Mouse (Mus musculus) midbrain, embryonic 10.5 days (tissue): ENCODE measurements at regions not wholly inside any gene's neighbourhood (a gene's known extent, or its start where the extent isn't known, plus 50 kb on each side); places are given as distances from the start of the nearest gene placed in this dataset.
A peak's percentile ranks its signal among the peaks of the same experiment; 100 is the strongest.

ENCODE experiments used
- DNase-seq: peaks from one replicate; pipeline ENCODE4 v3.0.0-alpha.2; 2017; ENCODE audit warnings: low spot score
- H3K27ac ChIP-seq: fragments of 300-500 bp; sonication (generic); replicated peaks from 2 replicates; pipeline ENCODE4 v1.5.1; 2016; ENCODE audit warnings: mild to moderate bottlenecking
- H3K27me3 ChIP-seq: fragments of 300-500 bp; sonication (generic); 2 replicates; pipeline ENCODE4 v1.6.1; 2016; ENCODE audit warnings: low read depth, mild to moderate bottlenecking; ENCODE audit not compliant: poor library complexity, severe bottlenecking
- H3K36me3 ChIP-seq: fragments of 300-500 bp; sonication (generic); 2 replicates; pipeline ENCODE4 v1.6.1; 2016; ENCODE audit warnings: mild to moderate bottlenecking, moderate library complexity
- H3K4me1 ChIP-seq: fragments of 300-500 bp; sonication (generic); 2 replicates; pipeline ENCODE4 v1.6.1; 2016
- H3K4me3 ChIP-seq: fragments of 300-500 bp; sonication (generic); 2 replicates; pipeline ENCODE4 v1.5.1; 2016; ENCODE audit warnings: mild to moderate bottlenecking, moderate library complexity
- H3K9me3 ChIP-seq: fragments of 300-500 bp; sonication (generic); replicated peaks from 2 replicates; pipeline ENCODE4 v1.6.1; 2016; ENCODE audit warnings: mild to moderate bottlenecking
- WGBS: fragments of 180-500 bp; shearing (Covaris S2); methylation state at CpG from one replicate; pipeline ENCODE4 v1.1.7; 2016; 5-methylcytosine and 5-hydroxymethylcytosine counted together

DNA sequence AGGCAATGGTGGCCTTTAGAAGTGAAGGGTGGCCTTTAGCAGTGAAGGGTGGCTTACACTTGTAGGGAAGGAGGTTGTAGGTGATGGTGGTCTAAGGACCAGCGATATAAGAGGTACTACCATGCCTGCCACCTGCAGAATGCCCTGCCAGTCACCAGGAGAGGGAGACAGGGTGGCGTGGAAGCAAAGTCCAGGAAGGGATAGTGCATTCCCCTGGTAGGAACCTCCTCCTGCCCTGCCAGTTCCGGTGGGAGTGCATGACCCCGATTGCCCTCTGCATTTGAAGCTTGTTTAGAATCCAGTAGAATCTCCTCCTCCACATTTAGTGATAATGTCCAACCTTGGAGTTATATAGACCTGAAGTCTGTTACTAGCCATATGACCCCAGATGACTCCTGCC lies 127.7 kb upstream of the Id2 start:
- H3K9me3 ChIP-seq: no peaks in the 10 kb centered on the region
- no peaks in the 10 kb centered on the region for H3K36me3 ChIP-seq
- 87% methylated on average over 4 of the region's 4 CpGs for WGBS
- H3K27me3 ChIP-seq: no peaks in the 10 kb centered on the region
- H3K4me3 ChIP-seq: no peak overlapping the region
- H3K27ac ChIP-seq: no peak overlapping the region
- H3K4me1 ChIP-seq: peaks cover 21% of the 10 kb centered on the region
- DNase-seq: no peak

DNA sequence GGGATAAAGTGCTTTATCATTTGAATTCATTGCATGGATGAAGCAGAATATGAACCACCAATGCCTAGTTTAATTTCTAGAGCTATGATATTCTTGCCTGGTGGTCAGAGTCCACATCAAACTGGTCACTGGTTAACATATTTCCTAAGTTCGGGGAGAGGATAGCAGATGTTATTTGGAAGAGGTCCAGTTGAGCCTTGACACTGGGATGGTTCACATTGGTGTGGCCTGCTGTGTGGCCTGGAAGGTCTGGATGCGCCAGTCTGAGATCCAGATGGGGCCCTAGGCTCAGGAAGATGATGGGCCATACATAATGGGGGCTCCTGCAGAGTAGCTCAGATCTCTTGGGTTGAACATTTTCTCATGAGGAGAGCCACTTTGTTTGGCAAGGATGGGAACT lies 127.3 kb upstream of the Id2 start:
- H3K27me3 ChIP-seq: no peaks in the 10 kb centered on the region
- H3K4me1 ChIP-seq: peaks cover 25% of the 10 kb centered on the region
- H3K4me3 ChIP-seq: no peak overlapping the region
- no peak for DNase-seq
- H3K36me3 ChIP-seq: no peaks in the 10 kb centered on the region
- 88% methylated on average over 2 of the region's 2 CpGs for WGBS
- H3K9me3 ChIP-seq: no peaks in the 10 kb centered on the region
- H3K27ac ChIP-seq: no peak overlapping the region

DNA sequence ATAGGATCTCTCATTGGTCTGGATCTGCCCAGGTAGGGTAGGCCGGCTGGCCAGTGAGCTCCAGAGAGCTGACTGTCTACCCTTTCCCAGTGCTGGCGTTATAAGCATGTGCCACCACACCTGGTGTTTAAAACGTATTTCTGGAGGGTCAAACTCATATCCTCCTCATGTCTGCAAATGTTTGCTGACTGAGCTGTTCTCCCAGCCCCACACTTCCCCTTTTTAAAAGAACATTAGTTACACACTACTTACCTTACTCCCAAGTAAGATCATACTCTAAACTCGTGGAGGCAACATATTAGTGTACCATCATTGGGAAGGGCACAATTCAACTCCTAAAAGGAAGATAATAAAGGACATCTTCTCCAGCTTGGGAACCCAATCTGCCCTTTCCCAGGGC lies 126.6 kb upstream of the Id2 start:
- 88% methylated on average over 4 of the region's 4 CpGs for WGBS
- H3K4me3 ChIP-seq: no peak overlapping the region
- no peak overlapping the region for H3K27ac ChIP-seq
- H3K27me3 ChIP-seq: 0 out of 2 replicates have a peak, but pooled peaks cover 2% of the 10 kb centered on the region
- no peaks in the 10 kb centered on the region for H3K9me3 ChIP-seq
- no peaks in the 10 kb centered on the region for H3K36me3 ChIP-seq
- peaks cover 32% of the 10 kb centered on the region for H3K4me1 ChIP-seq
- no peak for DNase-seq

DNA sequence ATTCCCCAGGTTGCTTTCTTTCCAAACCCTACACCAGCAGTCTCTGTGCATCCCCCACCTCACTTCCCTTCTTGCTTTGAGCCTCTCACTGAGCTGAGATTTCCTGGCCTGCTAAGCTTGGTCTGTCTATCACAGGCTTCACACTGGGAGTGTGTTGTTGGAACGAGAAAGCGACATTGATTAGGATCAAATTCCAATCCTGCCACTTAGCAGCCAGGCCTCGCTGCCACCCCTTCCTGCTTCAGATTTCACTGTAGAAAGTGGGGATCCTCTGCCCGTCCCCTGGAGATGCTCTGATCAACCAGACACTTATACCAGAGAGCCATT lies 123.8 kb upstream of the Id2 start:
- H3K27ac ChIP-seq: peak overlapping the region; percentile 56
- DNase-seq: no peak
- 14% methylated on average over 4 of the region's 4 CpGs for WGBS

DNA sequence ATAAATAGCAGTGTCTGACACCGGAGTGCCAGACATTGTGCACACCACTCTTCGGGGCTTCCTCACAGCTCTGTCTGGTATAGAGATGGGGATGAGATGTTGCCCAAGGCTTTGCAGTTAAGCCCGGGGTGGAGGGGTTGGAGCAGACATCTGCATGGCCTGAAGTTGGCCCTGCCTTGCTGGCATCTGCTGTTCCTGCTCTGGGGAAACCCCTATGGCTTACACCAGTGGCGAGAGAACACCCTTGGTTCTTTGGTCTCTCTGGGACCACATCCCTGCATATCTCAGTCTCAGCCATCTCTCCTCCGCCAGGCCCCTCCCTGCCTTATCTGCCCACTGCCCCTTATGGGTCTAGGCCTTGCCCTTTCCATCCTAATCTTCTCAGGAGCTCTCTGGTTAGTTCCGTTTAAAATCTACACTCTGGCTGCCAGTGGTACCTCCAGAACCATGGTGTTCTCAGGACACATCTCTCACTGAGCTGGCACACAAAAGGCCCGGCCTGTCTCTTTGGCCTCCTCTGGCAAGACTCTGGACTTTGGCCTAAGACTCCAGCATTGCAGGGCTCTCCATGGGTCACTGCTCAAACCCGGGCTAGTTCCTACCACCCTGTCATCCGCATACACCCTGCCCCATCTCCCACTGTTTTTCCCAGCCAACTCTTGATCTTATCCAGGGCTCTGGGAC lies 123.3 kb upstream of the Id2 start:
- H3K27me3 ChIP-seq: peaks cover 14% of the 10 kb centered on the region
- peaks cover 64% of the 10 kb centered on the region for H3K4me1 ChIP-seq
- no peaks in the 10 kb centered on the region for H3K9me3 ChIP-seq
- H3K36me3 ChIP-seq: no peaks in the 10 kb centered on the region
- H3K27ac ChIP-seq: peak overlapping the region; percentile 56
- DNase-seq: no peak
- 52% methylated on average over 9 of the region's 9 CpGs for WGBS
- H3K4me3 ChIP-seq: no peak overlapping the region

More for the DNA sequence above, 123.8 kb upstream of the Id2 start:
- Histone ChIP-seq H3K36me3 (no peaks in the 10 kb centered on the region), H3K27me3 (peaks cover 14% of the 10 kb centered on the region), H3K4me1 (peaks cover 59% of the 10 kb centered on the region), H3K9me3 (no peaks in the 10 kb centered on the region), H3K4me3 (no peak overlapping the region)

DNA sequence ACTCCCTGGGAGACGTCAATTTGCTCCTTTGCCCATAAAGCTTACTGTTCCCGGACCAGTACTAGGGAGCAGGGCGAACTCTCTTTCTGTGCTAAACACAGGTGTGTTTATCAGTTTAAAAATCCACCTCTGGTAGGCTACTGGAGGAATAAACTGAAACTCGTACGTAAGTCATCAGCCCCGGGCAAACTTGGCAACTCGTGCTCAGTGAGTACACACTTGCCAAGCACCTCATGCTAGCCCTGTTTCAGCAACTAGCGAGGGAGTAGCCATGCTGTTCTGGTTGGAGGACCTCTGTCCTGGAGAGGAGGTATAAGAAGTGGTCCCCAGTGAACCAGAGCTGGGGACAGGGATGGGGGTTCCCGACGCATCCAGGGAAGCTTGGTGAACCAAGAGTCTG lies 122.6 kb upstream of the Id2 start:
- Histone ChIP-seq H3K36me3 (no peaks in the 10 kb centered on the region), H3K4me3 (no peak overlapping the region), H3K9me3 (no peaks in the 10 kb centered on the region), H3K27me3 (peaks cover 14% of the 10 kb centered on the region), H3K27ac (no peak overlapping the region), H3K4me1 (peaks cover 67% of the 10 kb centered on the region)
- no peak for DNase-seq
- 79% methylated on average over 10 of the region's 10 CpGs for WGBS

DNA sequence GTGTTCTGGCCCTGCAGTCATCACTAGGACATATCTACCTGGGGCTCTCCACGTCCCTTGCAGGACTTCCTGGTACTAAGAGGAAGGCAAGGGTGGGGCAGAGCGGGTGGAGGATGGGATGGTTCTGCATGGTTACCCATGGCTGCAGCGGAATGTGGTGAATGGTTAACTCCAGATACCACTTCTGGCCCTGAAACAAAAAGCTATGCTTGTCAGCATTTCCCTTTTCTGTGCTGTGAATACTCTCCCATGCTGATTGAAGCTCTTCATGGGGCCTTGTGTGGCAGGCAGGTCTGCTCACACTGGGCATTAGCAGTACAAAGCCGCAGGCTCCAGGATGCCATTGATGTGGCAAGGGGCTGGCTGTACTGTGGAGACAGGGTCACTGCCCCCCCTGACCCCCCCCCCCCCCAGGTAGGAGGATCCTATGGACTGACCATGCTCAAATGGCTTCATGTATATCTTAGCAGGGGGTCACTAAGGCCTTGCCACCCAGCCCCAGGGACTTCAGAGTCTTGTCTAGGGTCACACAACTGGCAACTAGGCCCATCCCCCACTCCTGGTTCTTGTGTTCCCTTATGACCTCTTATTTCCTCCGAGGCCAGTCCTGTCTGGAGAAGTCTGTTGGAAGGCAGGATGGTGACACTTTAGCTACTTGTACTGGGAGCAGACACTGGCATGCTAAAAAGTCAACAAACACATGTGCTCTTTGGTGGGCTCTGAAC lies 120.0 kb upstream of the Id2 start:
- Histone ChIP-seq H3K36me3 (no peaks in the 10 kb centered on the region), H3K4me3 (no peak overlapping the region), H3K4me1 (peaks cover 66% of the 10 kb centered on the region), H3K27ac (peak overlapping the region; percentile 55), H3K27me3 (peaks cover 25% of the 10 kb centered on the region), H3K9me3 (0 out of 2 replicates have a peak, but pooled peaks cover 4% of the 10 kb centered on the region)
- DNase-seq: no peak
- 14% methylated on average over 5 of the region's 5 CpGs for WGBS

DNA sequence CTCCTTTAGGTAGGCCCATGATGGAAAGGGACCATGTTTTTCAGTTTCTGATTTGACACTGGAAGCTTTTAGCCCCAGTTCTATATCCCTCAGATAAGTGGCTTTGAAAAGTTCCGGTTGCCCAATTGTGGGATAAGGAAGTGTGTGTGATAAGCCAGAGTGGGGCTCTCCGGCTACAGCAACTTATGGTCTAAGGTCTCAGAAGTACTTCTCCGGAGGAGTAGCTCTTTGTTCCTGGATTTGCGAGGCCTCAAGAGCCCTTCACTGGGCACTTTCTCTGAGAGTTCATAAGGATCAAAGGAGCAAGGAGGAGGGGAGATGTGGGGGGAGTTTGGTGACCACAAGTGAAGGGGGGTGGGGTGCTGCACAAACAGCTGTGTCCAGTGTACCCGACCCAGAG lies 118.3 kb upstream of the Id2 start:
- WGBS: 41% methylated on average over 5 of the region's 5 CpGs
- H3K4me3 ChIP-seq: no peak overlapping the region
- H3K9me3 ChIP-seq: 0 out of 2 replicates have a peak, but pooled peaks cover 4% of the 10 kb centered on the region
- H3K27ac ChIP-seq: 0 out of 2 replicates have a peak overlapping the region, but pooled peaks have one; percentile 17
- H3K4me1 ChIP-seq: peaks cover 66% of the 10 kb centered on the region
- H3K36me3 ChIP-seq: no peaks in the 10 kb centered on the region
- DNase-seq: no peak
- peaks cover 25% of the 10 kb centered on the region for H3K27me3 ChIP-seq

DNA sequence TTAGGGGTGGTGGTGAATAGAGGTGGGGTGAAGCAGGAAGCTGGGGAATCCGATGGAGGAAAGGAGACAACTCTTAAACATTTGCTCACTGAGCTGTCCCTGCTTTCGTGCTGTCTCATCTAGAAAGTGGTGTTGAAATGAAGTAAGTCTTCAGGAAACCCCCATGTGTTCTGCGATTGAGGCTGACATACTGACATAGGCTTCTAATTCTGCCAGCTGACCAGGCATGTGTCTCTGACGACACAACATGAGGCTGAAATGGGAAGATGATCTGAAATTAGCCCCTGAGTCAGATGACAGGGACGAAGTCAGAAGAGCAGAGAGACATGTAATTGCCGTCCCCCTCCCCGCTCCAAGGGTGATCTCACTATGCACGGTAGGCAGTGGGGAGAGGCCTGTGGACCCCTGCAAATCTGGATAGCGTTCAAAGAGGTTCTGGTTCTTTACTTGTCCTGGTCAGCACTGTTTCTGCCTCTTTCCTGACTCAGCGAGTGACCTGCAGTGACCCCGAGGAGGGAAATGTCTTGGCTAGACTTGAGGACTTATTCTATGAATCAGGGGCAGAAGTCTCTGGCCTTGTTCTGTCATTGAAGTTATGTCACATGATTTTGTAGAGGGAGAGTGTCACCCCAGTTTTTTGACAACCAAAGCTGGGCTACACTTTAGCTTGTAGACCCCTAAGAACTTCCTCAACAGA lies 117.0 kb upstream of the Id2 start:
- peaks cover 68% of the 10 kb centered on the region for H3K4me1 ChIP-seq
- 91% methylated on average over 11 of the region's 11 CpGs for WGBS
- no peak overlapping the region for H3K4me3 ChIP-seq
- peaks cover 25% of the 10 kb centered on the region for H3K27me3 ChIP-seq
- H3K27ac ChIP-seq: no peak overlapping the region; the same call in 1 of the 2 replicates
- no peaks in the 10 kb centered on the region for H3K36me3 ChIP-seq
- DNase-seq: no peak
- H3K9me3 ChIP-seq: 0 out of 2 replicates have a peak, but pooled peaks cover 4% of the 10 kb centered on the region

DNA sequence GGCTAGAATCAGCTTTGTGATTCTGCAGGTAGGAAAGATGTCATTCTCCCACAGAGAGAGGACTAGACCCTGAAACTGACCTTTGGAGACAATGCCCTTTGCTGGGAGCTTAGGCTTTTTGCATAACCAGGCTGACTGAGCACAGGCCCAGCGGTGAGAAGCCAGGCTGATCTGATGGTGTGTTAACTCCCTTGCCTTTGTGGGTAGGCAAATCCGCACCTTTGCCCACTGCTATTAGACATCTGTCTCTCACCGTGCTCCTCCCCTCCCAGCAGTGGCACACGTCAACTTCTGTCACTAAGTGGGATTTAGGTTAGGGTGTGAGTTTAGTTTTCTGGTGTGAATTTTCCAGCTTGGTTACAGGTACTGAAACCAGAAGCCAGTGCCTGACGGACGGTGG lies 114.4 kb upstream of the Id2 start:
- peaks cover 11% of the 10 kb centered on the region for H3K27me3 ChIP-seq
- no peaks in the 10 kb centered on the region for H3K36me3 ChIP-seq
- H3K27ac ChIP-seq: peak overlapping the region; percentile 46
- WGBS: 79% methylated on average over 6 of the region's 6 CpGs
- no peak for DNase-seq
- peaks cover 51% of the 10 kb centered on the region for H3K4me1 ChIP-seq
- 0 out of 2 replicates have a peak, but pooled peaks cover 4% of the 10 kb centered on the region for H3K9me3 ChIP-seq
- no peak overlapping the region for H3K4me3 ChIP-seq

DNA sequence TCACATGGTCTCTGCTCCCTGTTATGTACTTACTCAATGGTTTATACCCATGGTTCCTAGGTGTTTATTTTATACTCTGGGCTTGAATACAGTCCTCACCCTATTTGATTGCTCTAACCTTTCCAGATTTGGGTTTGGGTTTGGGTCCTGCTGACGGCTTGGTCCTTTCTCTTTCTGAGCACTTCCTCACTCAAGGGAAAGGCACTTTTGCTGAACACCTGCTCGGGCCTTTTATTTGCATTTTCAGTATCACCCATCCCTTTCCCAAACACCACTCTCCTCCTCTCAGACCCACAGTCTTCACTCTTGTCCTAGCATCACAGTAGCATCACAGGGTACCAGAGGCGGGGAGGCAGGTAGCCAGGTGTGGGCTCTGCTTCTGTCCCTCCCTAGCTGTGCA lies 113.7 kb upstream of the Id2 start:
- Histone ChIP-seq H3K4me3 (no peak overlapping the region), H3K27ac (no peak overlapping the region), H3K4me1 (peaks cover 44% of the 10 kb centered on the region), H3K27me3 (peaks cover 11% of the 10 kb centered on the region), H3K9me3 (0 out of 2 replicates have a peak, but pooled peaks cover 4% of the 10 kb centered on the region), H3K36me3 (no peaks in the 10 kb centered on the region)
- 84% methylated on average over 3 of the region's 3 CpGs for WGBS
- no peak for DNase-seq

DNA sequence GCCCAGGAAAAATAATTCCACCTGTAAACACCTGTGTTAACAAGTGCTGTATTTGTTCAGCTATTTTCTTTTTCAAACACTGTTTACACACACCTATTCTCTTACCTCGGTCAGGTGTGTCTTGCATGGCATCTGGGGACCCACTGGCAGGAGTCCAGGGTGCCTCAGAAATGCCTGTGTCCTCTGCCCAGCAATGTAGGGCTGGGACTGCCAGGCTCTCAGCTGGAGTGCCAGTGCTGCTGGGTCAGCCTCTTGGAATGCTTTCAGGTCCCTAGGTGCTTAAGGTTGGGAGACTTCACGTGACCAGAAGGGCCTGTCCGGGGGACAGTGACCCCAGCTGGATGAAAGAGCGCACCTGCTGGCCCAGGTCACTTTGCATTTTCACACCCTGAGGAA lies 112.4 kb upstream of the Id2 start:
- Histone ChIP-seq H3K36me3 (no peaks in the 10 kb centered on the region), H3K4me1 (peaks cover 37% of the 10 kb centered on the region), H3K27ac (peak overlapping the region; percentile 38; the same call in 1 of the 2 replicates), H3K4me3 (no peak overlapping the region), H3K27me3 (peaks cover 11% of the 10 kb centered on the region), H3K9me3 (0 out of 2 replicates have a peak, but pooled peaks cover 4% of the 10 kb centered on the region)
- DNase-seq: no peak
- 36% methylated on average over 4 of the region's 4 CpGs for WGBS
